Mouse (Mus musculus): ENCODE data around the gene Pet100. TPM values are rescaled to one million over a fixed set of nuclear protein-coding genes. Genes with fewer than 3 reads are reported as not detected.

The Pet100 gene
- polyA plus RNA-seq, 1 experiment: 65.4 TPM

- TF ChIP-seq CTCF (IDR thresholded peaks at IDR 0.05; ENCODE audit: borderline replicate concordance, insufficient read depth, low read depth, low read length) (no peak), POLR2A (IDR thresholded peaks at IDR 0.05; ENCODE audit: borderline replicate concordance, insufficient read depth, low read length) (peak; percentile 39; the same call in 1 of the 2 replicates)
- H3K27ac ChIP-seq (ENCODE audit: insufficient read depth, low read length): no peak within 1 kb of the TSS
- no peaks in the 10 kb centered on the region for H3K27me3 ChIP-seq (ENCODE audit: control insufficient read depth, insufficient read depth, low read length)
- peak within 1 kb of the TSS; percentile 75 for H3K4me3 ChIP-seq (replicated peaks; ENCODE audit: insufficient read depth, low read depth, low read length)
- peak; percentile 82 to 84 for DNase-seq
- 4% methylated on average over 47 of the region's 47 CpGs for WGBS
- 0 out of 2 replicates have a peak, but pooled peaks cover 3% of the 10 kb centered on the region for H3K4me1 ChIP-seq (ENCODE audit: control insufficient read depth, insufficient read depth, low read length)
Measured at GRCm38 (mm10) chr8:3630647-3631477, 9.5 kb downstream of the Pet100 start, which contains the start of gene Stxbp2. Gene Stxbp2 (plus strand): TSS chr8:3630955.

- WGBS: 26% methylated on average over 8 of the region's 8 CpGs
- Histone ChIP-seq H3K27ac (ENCODE audit: insufficient read depth, low read length) (no peak overlapping the region), H3K27me3 (ENCODE audit: control insufficient read depth, insufficient read depth, low read length) (no peaks in the 10 kb centered on the region), H3K4me3 (replicated peaks; ENCODE audit: insufficient read depth, low read depth, low read length) (peak overlapping the region; percentile 75), H3K4me1 (ENCODE audit: control insufficient read depth, insufficient read depth, low read length) (0 out of 2 replicates have a peak, but pooled peaks cover 3% of the 10 kb centered on the region)
- DNase-seq: no peak
- TF ChIP-seq POLR2A (IDR thresholded peaks at IDR 0.05; ENCODE audit: borderline replicate concordance, insufficient read depth, low read length): no peak
- TF ChIP-seq CTCF (IDR thresholded peaks at IDR 0.05; ENCODE audit: borderline replicate concordance, insufficient read depth, low read depth, low read length): no peak
Measured at GRCm38 (mm10) chr8:3631478-3631875, 10.1 kb downstream of the Pet100 start.

GRCm38 (mm10) chr8:3645804-3646203, 24.5 kb downstream of the Pet100 start:
- Histone ChIP-seq H3K4me1 (ENCODE audit: control insufficient read depth, insufficient read depth, low read length) (no peaks in the 10 kb centered on the region), H3K27ac (ENCODE audit: insufficient read depth, low read length) (no peak overlapping the region), H3K4me3 (replicated peaks; ENCODE audit: insufficient read depth, low read depth, low read length) (no peak overlapping the region), H3K27me3 (ENCODE audit: control insufficient read depth, insufficient read depth, low read length) (no peaks in the 10 kb centered on the region)
- TF ChIP-seq CTCF (IDR thresholded peaks at IDR 0.05; ENCODE audit: borderline replicate concordance, insufficient read depth, low read depth, low read length): no peak
- DNase-seq: peak; percentile 20 to 25
- WGBS: 28% methylated on average over 5 of the region's 5 CpGs

GRCm38 (mm10) chr8:3646824-3647531, 25.6 kb downstream of the Pet100 start:
- Histone ChIP-seq H3K27me3 (ENCODE audit: control insufficient read depth, insufficient read depth, low read length) (no peaks in the 10 kb centered on the region), H3K4me1 (ENCODE audit: control insufficient read depth, insufficient read depth, low read length) (no peaks in the 10 kb centered on the region), H3K27ac (ENCODE audit: insufficient read depth, low read length) (no peak overlapping the region), H3K4me3 (replicated peaks; ENCODE audit: insufficient read depth, low read depth, low read length) (no peak overlapping the region)
- TF ChIP-seq CTCF (IDR thresholded peaks at IDR 0.05; ENCODE audit: borderline replicate concordance, insufficient read depth, low read depth, low read length) (no peak), POLR2A (IDR thresholded peaks at IDR 0.05; ENCODE audit: borderline replicate concordance, insufficient read depth, low read length) (no peak)
- DNase-seq: no peak
- 83% methylated on average over 6 of the region's 6 CpGs for WGBS

GRCm38 (mm10) chr8:3647561-3647960, 26.2 kb downstream of the Pet100 start:
- TF ChIP-seq POLR2A (IDR thresholded peaks at IDR 0.05; ENCODE audit: borderline replicate concordance, insufficient read depth, low read length) (no peak), CTCF (IDR thresholded peaks at IDR 0.05; ENCODE audit: borderline replicate concordance, insufficient read depth, low read depth, low read length) (no peak)
- Histone ChIP-seq H3K4me3 (replicated peaks; ENCODE audit: insufficient read depth, low read depth, low read length) (no peak overlapping the region), H3K27ac (ENCODE audit: insufficient read depth, low read length) (no peak overlapping the region), H3K27me3 (ENCODE audit: control insufficient read depth, insufficient read depth, low read length) (no peaks in the 10 kb centered on the region), H3K4me1 (ENCODE audit: control insufficient read depth, insufficient read depth, low read length) (no peaks in the 10 kb centered on the region)
- WGBS: 79% methylated on average over 4 of the region's 4 CpGs
- DNase-seq: no peak

- no peak for DNase-seq
- H3K4me1 ChIP-seq (ENCODE audit: control insufficient read depth, insufficient read depth, low read length): no peaks in the 10 kb centered on the region
- TF ChIP-seq CTCF (IDR thresholded peaks at IDR 0.05; ENCODE audit: borderline replicate concordance, insufficient read depth, low read depth, low read length) (no peak), POLR2A (IDR thresholded peaks at IDR 0.05; ENCODE audit: borderline replicate concordance, insufficient read depth, low read length) (no peak)
- H3K27ac ChIP-seq (ENCODE audit: insufficient read depth, low read length): no peak overlapping the region
- H3K4me3 ChIP-seq (replicated peaks; ENCODE audit: insufficient read depth, low read depth, low read length): no peak overlapping the region
- WGBS: 79% methylated on average over 2 of the region's 2 CpGs
- H3K27me3 ChIP-seq (ENCODE audit: control insufficient read depth, insufficient read depth, low read length): no peaks in the 10 kb centered on the region
Measured at GRCm38 (mm10) chr8:3648268-3648667, 26.9 kb downstream of the Pet100 start.

- Histone ChIP-seq H3K4me1 (ENCODE audit: control insufficient read depth, insufficient read depth, low read length) (no peaks in the 10 kb centered on the region), H3K4me3 (replicated peaks; ENCODE audit: insufficient read depth, low read depth, low read length) (no peak overlapping the region), H3K27me3 (ENCODE audit: control insufficient read depth, insufficient read depth, low read length) (no peaks in the 10 kb centered on the region), H3K27ac (ENCODE audit: insufficient read depth, low read length) (no peak overlapping the region)
- no peak for TF ChIP-seq POLR2A (IDR thresholded peaks at IDR 0.05; ENCODE audit: borderline replicate concordance, insufficient read depth, low read length)
- TF ChIP-seq CTCF (IDR thresholded peaks at IDR 0.05; ENCODE audit: borderline replicate concordance, insufficient read depth, low read depth, low read length): no peak
- WGBS: 37% methylated on average over 1 of the region's 1 CpGs
- DNase-seq: no peak
Measured at GRCm38 (mm10) chr8:3648990-3649389, 27.6 kb downstream of the Pet100 start.
